Mouse (Mus musculus) CH12.LX (cell line): ENCODE data around the gene Tmem52. TPM values are rescaled to one million over a fixed set of nuclear protein-coding genes. Genes with fewer than 3 reads are reported as not detected.

ENCODE experiments used
- DNase-seq: peaks from one replicate; pipeline ENCODE4 v3.0.0-alpha.2; 2013; ENCODE audit errors: extremely low read depth
- H3K27ac ChIP-seq: 2 replicates; pipeline ENCODE4 v1.5.1; 2012; ENCODE audit warnings: low read depth, mild to moderate bottlenecking, control low read depth, moderate library complexity; ENCODE audit not compliant: insufficient read depth
- H3K27me3 ChIP-seq: replicated peaks from 2 replicates; pipeline ENCODE3; 2012; ENCODE audit warnings: inconsistent platforms
- H3K36me3 ChIP-seq, 2 experiments: replicated peaks in 1 of 2; 2 replicates each; pipeline versions ENCODE3 to v1.6.1; 2012; ENCODE audit warnings: inconsistent platforms in 1 of 2, low read length in 1 of 2, mild to moderate bottlenecking in 1 of 2, mixed read lengths in 1 of 2, moderate library complexity in 1 of 2; ENCODE audit not compliant: control insufficient read depth in 1 of 2, insufficient read depth in 1 of 2
- H3K4me1 ChIP-seq, 2 experiments: 2 replicates each; pipeline ENCODE4 v1.6.1; 2012; ENCODE audit warnings: inconsistent platforms in 1 of 2, moderate library complexity in 1 of 2; ENCODE audit not compliant: insufficient read depth in 2 of 2, control insufficient read depth in 1 of 2
- H3K4me2 ChIP-seq: 2 replicates; pipeline ENCODE4 v1.6.1; 2012; ENCODE audit warnings: low read depth, mild to moderate bottlenecking, control low read depth; ENCODE audit not compliant: poor library complexity, insufficient read depth, severe bottlenecking
- H3K4me3 ChIP-seq, 3 experiments: fragments of 150-350 bp in 1 of 3; sonication (generic) in 1 of 3; replicated peaks in 1 of 3; 2 replicates each; pipeline versions ENCODE3 to v1.5.1; 2011 to 2012; ENCODE audit warnings: low read depth in 2 of 3, low read length in 2 of 3, mild to moderate bottlenecking in 2 of 3, moderate library complexity in 2 of 3, control low read depth in 1 of 3, improper control_type of control experiment in 1 of 3, inconsistent platforms in 1 of 3, mixed read lengths in 1 of 3; ENCODE audit not compliant: poor library complexity in 1 of 3
- H3K79me2 ChIP-seq: replicated peaks from 2 replicates; pipeline ENCODE4 v1.6.1; 2012; ENCODE audit warnings: mild to moderate bottlenecking, moderate library complexity; ENCODE audit not compliant: control insufficient read depth, poor library complexity, insufficient read depth, severe bottlenecking; ENCODE audit errors: extremely low read depth
- H3K9ac ChIP-seq: 2 replicates; pipeline ENCODE4 v1.6.1; 2012; ENCODE audit warnings: low read depth, mild to moderate bottlenecking, control low read depth, moderate library complexity; ENCODE audit not compliant: insufficient read depth
- H3K9me3 ChIP-seq: replicated peaks from 2 replicates; pipeline ENCODE3; 2012; ENCODE audit warnings: low read length, inconsistent platforms, mixed read lengths
- EP300 ChIP-seq: IDR thresholded peaks from 2 replicates; pipeline ENCODE4 v1.6.1; 2011; ENCODE audit warnings: low read length, improper control_type of control experiment
- USF1 ChIP-seq: IDR thresholded peaks from 2 replicates; pipeline ENCODE4 v1.6.1; 2014; ENCODE audit warnings: low read depth, mild to moderate bottlenecking, inconsistent platforms, low read length, improper control_type of control experiment
- ZNF384 ChIP-seq: IDR thresholded peaks from 2 replicates; pipeline ENCODE4 v1.6.1; 2012; ENCODE audit warnings: low read depth, low read length, improper control_type of control experiment, inconsistent platforms
- dilution Hi-C: fragments of 300-500 bp; cut with MboI; formaldehyde crosslinking; loops from 2 replicates; pipeline ENCODE4 v1.14.3; 2020; ENCODE audit warnings: low sequenced_read_pairs; ENCODE audit not compliant: extremely low pct_unique_long_range_greater_than_20kb, extremely low pct_ligation_motif_present
- in situ Hi-C: fragments of 300-500 bp; cut with MboI; formaldehyde crosslinking; loops from 3 replicates; pipeline ENCODE4 v1.14.3; 2019; ENCODE audit warnings: low sequenced_read_pairs, low pct_ligation_motif_present, low pct_unique_long_range_greater_than_20kb, mixed read lengths
- polyA plus RNA-seq: library from polyadenylated mRNA; unstranded; fragments of >175 nt; gene quantifications from 2 replicates; pipeline ENCODE4 v1.2.1, GENCODE M21; 2012; ENCODE audit warnings: low read depth; ENCODE audit not compliant: insufficient read length
- total RNA-seq, 2 experiments: library from RNA; depleted of rRNA; stranded (reverse); fragments of 300-350 nt in 1 of 2; fragments of >200 nt in 1 of 2; gene quantifications; 2 replicates each; pipeline ENCODE4 v1.2.3; 2012 to 2014

The Tmem52 gene
- total and polyA plus RNA-seq, 3 experiments = 0.34 to 0.59 TPM; not detected in 1

DNA sequence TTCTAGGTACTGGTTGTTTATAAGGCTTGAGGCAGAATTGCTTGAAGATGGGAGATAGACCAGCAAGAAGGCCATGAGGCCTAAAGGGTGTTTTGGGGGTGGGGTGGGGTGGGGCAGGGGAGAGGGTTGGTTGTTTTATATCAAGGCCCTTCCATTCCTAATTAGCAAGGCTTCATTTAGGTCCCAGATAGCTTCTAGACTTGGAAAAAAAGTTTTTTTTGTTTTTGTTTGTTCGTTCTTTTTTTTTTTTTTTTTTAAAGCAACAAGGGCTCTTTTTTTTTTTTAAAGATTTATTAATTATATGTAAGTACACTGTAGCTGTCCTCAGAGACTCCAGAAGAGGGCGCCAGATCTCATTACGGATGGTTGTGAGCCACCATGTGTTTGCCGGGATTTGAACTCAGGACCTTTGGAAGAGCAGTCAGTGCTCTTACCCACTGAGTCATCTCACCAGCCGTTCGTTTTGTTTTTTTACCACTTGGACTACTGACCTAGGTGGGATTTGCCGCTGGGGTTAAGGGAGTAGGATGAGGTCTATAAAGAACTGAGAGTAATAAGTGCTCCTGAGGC lies 49.1 kb downstream of the Tmem52 start:
- in situ Hi-C loops = loop anchor here (10.0 kb wide), 1 partner anchor 47 kb away; the partner anchor contains the start of gene Nadk
- Histone ChIP-seq H3K79me2 (peaks cover 83% of the 10 kb centered on the region), H3K27me3 (no peaks in the 10 kb centered on the region), H3K27ac (no peak overlapping the region), H3K4me1 (peaks cover under 1 to 13% of the 10 kb centered on the region in 2 experiments; a peak in 2 of 4 replicates), H3K9me3 (no peaks in the 10 kb centered on the region), H3K36me3 (peaks cover 10 to 58% of the 10 kb centered on the region in 2 experiments), H3K4me2 (no peak overlapping the region), H3K9ac (no peak overlapping the region), H3K4me3 (no peak overlapping the region)
- no peak for DNase-seq
- dilution Hi-C loops = no loop called here
- TF ChIP-seq ZNF384 (peak; percentile 42; the same call in 1 of the 2 replicates), USF1 (no peak), EP300 (no peak)

Other genes starting within 250 kb of the Tmem52 start
- 9.9 and 10.1 TPM in 2 replicates for gene Ski, start 246.5 kb upstream of the Tmem52 start, total RNA-seq (2012; rRNA removed)
- 3.3 and 4.1 TPM in 2 replicates for gene Ski, start 246.5 kb upstream of the Tmem52 start, total RNA-seq (2014; rRNA removed)
- 14.1 and 17.9 TPM in 2 replicates for gene Ski, start 246.5 kb upstream of the Tmem52 start, polyA plus RNA-seq
- gene Faap20, start 219.3 kb upstream of the Tmem52 start, total RNA-seq (2012; rRNA removed) = 42.1 and 45.0 TPM in 2 replicates
- 24.1 and 31.0 TPM in 2 replicates for gene Faap20, start 219.3 kb upstream of the Tmem52 start, total RNA-seq (2014; rRNA removed)
- gene Faap20, start 219.3 kb upstream of the Tmem52 start, polyA plus RNA-seq = 35.7 and 36.4 TPM in 2 replicates
- 8.4 and 11.8 TPM in 2 replicates for gene Prkcz, start 107.8 kb upstream of the Tmem52 start, total RNA-seq (2012; rRNA removed)
- 0.16 TPM in 1 of 2 replicates, not detected in the other for gene Prkcz, start 107.8 kb upstream of the Tmem52 start, total RNA-seq (2014; rRNA removed)
- 1.6 and 2.5 TPM in 2 replicates for gene Prkcz, start 107.8 kb upstream of the Tmem52 start, polyA plus RNA-seq
- gene Gabrd, start 71.0 kb upstream of the Tmem52 start, total RNA-seq (2012; rRNA removed) = 0.08 and 0.13 TPM in 2 replicates
- gene Gabrd, start 71.0 kb upstream of the Tmem52 start, total RNA-seq (2014; rRNA removed) = not detected in 2 replicates
- not detected in 2 replicates for gene Gabrd, start 71.0 kb upstream of the Tmem52 start, polyA plus RNA-seq
- 8.5 and 8.6 TPM in 2 replicates for gene Cfap74, start 59.9 kb upstream of the Tmem52 start, total RNA-seq (2012; rRNA removed)
- gene Cfap74, start 59.9 kb upstream of the Tmem52 start, total RNA-seq (2014; rRNA removed) = 4.7 and 5.2 TPM in 2 replicates
- gene Cfap74, start 59.9 kb upstream of the Tmem52 start, polyA plus RNA-seq = 4.7 and 6.2 TPM in 2 replicates
- gene Gnb1, start 22.2 kb downstream of the Tmem52 start, total RNA-seq (2012; rRNA removed) = 106 and 134 TPM in 2 replicates
- gene Gnb1, start 22.2 kb downstream of the Tmem52 start, total RNA-seq (2014; rRNA removed) = 72.8 and 88.0 TPM in 2 replicates
- 407 and 450 TPM in 2 replicates for gene Gnb1, start 22.2 kb downstream of the Tmem52 start, polyA plus RNA-seq
- 138 and 162 TPM in 2 replicates for gene Nadk, start 93.3 kb downstream of the Tmem52 start, total RNA-seq (2012; rRNA removed)
- gene Nadk, start 93.3 kb downstream of the Tmem52 start, total RNA-seq (2014; rRNA removed) = 193 and 204 TPM in 2 replicates
- 199 and 212 TPM in 2 replicates for gene Nadk, start 93.3 kb downstream of the Tmem52 start, polyA plus RNA-seq
- gene Slc35e2, start 132.3 kb downstream of the Tmem52 start, total RNA-seq (2012; rRNA removed) = 14.2 and 14.6 TPM in 2 replicates
- 9.9 and 10.4 TPM in 2 replicates for gene Slc35e2, start 132.3 kb downstream of the Tmem52 start, total RNA-seq (2014; rRNA removed)
- gene Slc35e2, start 132.3 kb downstream of the Tmem52 start, polyA plus RNA-seq = 6.2 and 8.2 TPM in 2 replicates
- gene Cdk11b, start 155.7 kb downstream of the Tmem52 start, total RNA-seq (2012; rRNA removed) = 26.6 and 32.5 TPM in 2 replicates
- 13.0 and 15.6 TPM in 2 replicates for gene Cdk11b, start 155.7 kb downstream of the Tmem52 start, total RNA-seq (2014; rRNA removed)
- 82.0 and 106 TPM in 2 replicates for gene Cdk11b, start 155.7 kb downstream of the Tmem52 start, polyA plus RNA-seq
- not detected in 2 replicates for gene Gm10563, start 176.3 kb downstream of the Tmem52 start, total RNA-seq (2012; rRNA removed)
- not detected in 2 replicates for gene Gm10563, start 176.3 kb downstream of the Tmem52 start, total RNA-seq (2014; rRNA removed)
- not detected in 2 replicates for gene Gm10563, start 176.3 kb downstream of the Tmem52 start, polyA plus RNA-seq
- gene Mmp23, start 184.3 kb downstream of the Tmem52 start, total RNA-seq (2012; rRNA removed) = 3.3 and 7.9 TPM in 2 replicates
- 0.74 and 1.1 TPM in 2 replicates for gene Mmp23, start 184.3 kb downstream of the Tmem52 start, total RNA-seq (2014; rRNA removed)
- 0.95 and 2.0 TPM in 2 replicates for gene Mmp23, start 184.3 kb downstream of the Tmem52 start, polyA plus RNA-seq
- gene Mib2, start 200.1 kb downstream of the Tmem52 start, total RNA-seq (2012; rRNA removed) = 24.8 and 66.5 TPM in 2 replicates
- 17.6 and 19.0 TPM in 2 replicates for gene Mib2, start 200.1 kb downstream of the Tmem52 start, total RNA-seq (2014; rRNA removed)
- 23.6 and 25.5 TPM in 2 replicates for gene Mib2, start 200.1 kb downstream of the Tmem52 start, polyA plus RNA-seq
- gene Fndc10, start 225.2 kb downstream of the Tmem52 start, total RNA-seq (2012; rRNA removed) = 2.4 and 3.2 TPM in 2 replicates
- gene Fndc10, start 225.2 kb downstream of the Tmem52 start, total RNA-seq (2014; rRNA removed) = 0.96 and 1.7 TPM in 2 replicates
- gene Fndc10, start 225.2 kb downstream of the Tmem52 start, polyA plus RNA-seq = 1.3 and 1.4 TPM in 2 replicates
- gene Ssu72, start 235.7 kb downstream of the Tmem52 start, total RNA-seq (2012; rRNA removed) = 169 and 172 TPM in 2 replicates
- 245 TPM in 2 replicates for gene Ssu72, start 235.7 kb downstream of the Tmem52 start, total RNA-seq (2014; rRNA removed)
- 140 and 160 TPM in 2 replicates for gene Ssu72, start 235.7 kb downstream of the Tmem52 start, polyA plus RNA-seq